Mouse (Mus musculus): ENCODE measurements around the gene Mag.
"Not testable (repeated sequence)": the region's sequence is repeated elsewhere in the genome, so short reads cannot be mapped to it uniquely, and the experiment has no call there.

Gene Mag

DNA sequence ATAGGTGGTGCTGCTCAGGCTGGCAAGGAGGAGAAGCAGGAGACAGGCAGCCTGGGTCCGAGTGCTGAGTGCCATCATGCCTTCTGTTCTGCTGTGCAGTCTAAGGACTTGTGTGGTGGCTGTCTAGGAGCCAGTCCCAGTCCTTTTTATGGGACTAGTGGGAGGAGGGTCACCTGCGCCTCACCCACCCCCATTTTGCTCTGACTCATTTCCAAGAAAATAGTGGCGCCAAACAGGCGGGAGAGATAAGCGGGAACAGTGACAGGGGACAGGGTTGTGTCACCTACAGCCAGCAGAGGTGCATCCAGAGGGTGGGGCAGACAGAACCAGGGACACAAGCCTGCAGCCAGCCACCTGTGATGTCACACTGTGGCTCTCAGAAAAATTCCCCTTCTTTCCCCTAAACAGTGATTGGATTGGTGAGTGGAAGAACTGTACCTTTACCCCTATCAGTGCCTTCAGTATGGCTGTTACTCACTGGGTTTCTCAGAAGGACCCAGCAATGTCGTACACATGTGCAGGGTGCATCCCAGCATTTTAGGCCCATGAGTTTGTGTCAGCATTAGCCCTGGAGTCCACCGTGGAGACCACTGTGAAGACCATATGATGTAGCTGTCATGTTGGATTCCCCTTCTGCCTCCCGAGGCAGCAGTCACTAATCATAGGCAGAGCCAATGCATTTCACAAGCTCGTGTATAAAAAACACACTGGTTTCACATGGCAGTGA lies 29.4 kb upstream of the Mag start, which contains the start of gene Hamp:
Gene Hamp, minus strand, starts transcription at position 124 of the 727 bp plus-strand sequence.
- intact Hi-C loops (cut with DNase I): no loop called here

DNA sequence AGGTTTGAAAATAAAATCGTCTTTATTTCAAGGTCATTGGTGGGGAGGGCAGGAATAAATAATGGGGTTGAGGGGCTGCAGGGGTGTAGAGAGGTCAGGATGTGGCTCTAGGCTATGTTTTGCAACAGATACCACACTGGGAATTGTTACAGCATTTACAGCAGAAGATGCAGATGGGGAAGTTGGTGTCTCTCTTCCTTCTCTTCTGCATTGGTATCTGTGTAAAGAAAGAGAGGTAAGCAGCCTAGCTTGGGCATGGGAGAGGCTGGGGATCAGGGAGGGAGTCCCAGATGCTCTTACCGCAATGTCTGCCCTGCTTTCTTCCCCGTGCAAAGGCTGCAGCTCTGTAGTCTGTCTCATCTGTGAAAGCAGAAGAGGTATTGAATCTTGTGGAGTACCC lies 27.7 kb upstream of the Mag start:
- intact Hi-C loops (cut with DNase I): not testable (repeated sequence)

DNA sequence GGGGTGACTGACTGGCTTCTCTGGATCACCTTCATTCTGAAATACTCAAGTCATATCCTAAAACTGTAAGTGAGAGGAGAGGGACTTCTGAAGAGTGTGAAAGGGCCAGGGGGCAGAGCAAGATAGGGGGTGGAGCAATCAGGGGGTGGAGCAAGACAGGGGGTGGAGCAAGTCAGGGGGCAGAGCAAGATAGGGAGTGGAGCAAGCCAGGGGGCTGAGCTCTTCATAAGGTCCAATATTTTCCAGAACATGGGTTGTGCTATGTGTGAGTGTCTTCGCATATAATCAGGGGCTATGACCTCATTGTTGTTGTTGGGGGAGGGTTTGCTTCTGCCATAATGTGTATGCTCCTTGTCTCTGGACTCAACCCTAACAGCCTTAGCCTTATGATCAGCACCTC lies 25.4 kb upstream of the Mag start:
- intact Hi-C loops (cut with DNase I): not testable (repeated sequence)

DNA sequence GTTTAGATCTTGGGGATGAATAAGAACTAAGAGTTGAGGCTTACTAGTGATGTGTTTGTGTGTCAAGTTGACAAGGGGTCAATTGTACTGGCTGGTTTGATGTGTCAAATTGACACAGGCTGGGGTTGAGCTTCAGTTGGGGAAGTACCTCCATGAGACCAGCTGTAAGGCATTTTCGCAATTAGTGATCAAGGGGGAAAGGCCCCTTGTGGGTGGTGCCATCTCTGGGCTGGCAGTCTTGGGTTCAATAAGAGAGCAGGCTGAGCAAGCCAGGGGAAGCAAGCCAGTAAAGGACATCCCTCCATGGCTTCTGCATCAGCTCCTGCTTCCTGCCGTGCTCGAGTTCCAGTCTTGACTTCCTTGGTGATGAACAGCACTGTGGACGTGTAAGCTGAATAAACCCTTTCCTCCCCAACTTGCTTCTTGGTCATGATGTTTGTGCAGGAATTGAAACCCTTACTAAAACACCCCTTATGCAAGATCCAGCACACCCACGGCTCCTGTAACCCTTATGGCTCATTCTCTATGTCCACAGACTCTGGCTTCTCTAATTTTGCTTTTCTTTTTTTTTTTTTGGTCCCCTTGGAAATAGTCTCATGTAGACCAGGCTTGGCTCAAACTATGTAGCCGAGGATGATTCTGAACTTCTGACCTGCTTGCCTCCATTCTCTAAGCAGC lies 20.9 kb upstream of the Mag start:
- intact Hi-C loops (cut with DNase I): not testable (repeated sequence)

DNA sequence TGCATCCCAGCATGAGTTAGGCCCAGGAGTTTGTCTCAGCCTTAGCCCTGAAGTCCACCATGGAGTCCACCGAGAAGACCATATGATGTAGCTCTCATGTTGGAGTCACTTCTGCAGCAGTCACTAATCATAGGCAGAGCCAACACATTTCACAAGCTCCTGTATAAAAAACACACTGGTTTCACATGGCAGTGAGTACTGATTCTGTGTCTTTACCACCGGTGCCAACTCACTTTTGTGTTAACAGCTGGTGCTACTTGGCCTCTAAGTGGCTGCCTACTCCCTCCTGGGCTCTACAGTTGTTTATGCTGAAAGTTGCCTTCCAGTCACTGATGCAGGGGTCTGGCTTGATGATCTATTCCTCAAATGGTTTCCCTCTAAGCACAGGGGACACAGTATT lies 9.9 kb upstream of the Mag start, which contains the start of gene Hamp2:
Gene Hamp2, minus strand, starts transcription at position 101 of the 400 bp plus-strand sequence.
- intact Hi-C loops (cut with DNase I): not testable (repeated sequence)

DNA sequence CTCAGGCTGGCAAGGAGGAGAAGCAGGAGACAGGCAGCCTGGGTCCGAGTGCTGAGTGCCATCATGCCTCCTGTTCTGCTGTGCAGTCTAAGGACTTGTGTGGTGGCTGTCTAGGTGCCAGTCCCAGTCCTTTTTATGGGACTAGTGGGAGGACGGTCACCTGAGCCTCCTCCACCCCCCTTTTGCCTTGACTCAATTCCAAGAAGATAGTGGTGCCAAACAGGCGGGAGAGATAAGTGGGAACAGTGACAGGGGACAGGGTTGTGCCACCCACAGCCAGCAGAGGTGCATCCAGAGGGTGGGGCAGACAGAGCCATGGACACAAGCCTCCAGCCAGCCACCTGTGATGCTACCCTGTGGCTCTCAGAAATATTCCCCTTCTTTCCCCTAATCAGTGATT lies 9.4 kb upstream of the Mag start:
- intact Hi-C loops (cut with DNase I): no loop called here

DNA sequence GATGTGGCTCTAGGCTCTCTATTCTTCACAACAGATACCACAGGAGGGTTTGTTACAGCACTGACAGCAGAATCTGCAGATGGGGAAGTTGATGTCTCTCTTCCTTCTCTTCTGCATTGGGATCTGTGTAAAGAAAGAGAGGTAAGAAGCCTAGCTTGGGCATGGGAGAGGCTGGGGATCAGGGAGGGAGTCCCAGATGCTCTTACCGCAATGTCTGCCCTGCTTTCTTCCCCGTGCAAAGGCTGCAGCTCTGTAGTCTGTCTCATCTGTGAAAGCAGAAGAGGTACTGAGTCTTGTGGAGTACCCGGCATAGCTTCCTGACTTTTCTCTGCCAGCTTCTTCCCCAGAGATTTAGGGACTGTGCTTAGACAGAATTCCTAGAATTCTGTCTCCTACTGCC lies 7.8 kb upstream of the Mag start:
- intact Hi-C loops (cut with DNase I): not testable (repeated sequence)

DNA sequence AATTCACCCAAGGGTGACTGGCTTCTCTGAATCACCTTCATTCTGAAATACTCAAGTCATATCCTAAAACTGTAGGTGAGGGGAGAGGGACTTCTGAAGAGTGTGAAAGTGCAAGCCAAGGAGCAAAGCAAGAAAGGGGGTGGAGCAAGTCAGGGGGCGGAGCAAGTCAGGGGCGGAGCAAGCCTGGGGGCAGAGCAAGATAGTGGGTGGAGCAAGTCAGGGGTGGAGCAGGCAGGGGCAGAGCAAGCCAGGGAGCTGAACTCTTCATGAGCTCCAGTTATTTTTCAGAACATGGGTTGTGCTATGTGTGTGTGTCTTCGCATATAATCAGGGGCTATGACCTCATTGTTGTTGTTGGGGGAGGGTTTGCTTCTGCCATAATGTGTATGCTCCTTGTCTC lies 5.5 kb upstream of the Mag start:
- intact Hi-C loops (cut with DNase I): no loop called here

DNA sequence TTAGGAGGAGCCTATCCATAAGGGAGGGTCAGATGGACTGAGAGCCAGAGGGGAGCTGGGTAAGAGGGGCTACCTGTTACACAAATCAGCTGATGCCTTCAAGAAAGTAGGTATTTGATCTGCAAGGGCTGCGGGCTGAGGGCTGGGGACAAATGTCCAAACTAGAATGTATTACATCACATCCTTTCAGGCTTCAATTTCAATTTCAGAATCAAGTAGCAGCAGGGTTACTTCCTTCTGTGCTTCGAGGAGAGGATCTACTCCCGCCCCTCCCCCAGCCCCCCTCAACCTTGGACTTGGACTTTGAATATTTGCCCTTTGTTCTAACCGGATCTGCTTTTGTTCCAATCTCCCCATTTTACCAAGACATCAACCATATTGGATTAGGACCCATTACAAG lies 2.5 kb upstream of the Mag start:
- intact Hi-C loops (cut with DNase I): no loop called here

DNA sequence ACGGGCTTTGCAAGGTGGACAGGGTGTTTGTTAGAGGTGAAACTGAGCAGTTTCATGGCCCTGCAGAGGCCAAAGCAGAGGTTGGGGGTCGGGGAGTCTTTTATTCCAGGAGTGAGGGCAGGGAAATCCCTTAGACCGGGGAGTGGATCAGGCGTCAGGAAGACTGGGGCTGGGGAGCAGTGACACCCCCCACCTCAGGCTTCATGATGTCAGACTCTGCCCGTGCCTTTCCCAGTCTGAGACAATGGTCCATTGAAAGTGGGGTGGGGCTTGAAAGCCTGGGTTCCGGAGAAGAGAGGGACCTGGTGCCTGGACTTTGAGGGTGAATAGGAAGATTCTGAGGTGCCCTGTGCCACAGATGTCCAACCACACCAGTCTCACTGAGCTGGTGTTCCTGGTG lies 2.0 kb upstream of the Mag start:
- intact Hi-C loops (cut with DNase I): no loop called here

DNA sequence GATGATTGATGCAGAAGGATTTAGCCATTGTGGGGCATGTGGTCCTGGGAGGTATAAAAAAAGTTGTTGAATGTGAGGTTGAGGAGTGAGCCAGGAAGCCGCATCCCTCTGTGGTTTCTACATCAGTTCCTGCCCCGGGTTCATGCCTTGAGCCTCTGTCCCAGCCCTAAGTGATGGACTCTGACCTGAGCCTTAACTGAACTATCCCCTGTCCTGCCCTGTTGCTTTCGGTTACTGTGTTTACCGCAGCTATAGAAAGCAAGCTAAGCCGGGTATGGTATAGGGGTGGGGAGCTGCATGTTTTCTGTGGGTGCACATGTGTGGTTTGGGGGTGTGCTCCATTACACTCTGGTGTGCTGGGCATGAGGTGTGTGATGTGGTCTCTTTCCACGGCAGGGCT lies 4.9 kb downstream of the Mag start:
- intact Hi-C loops (cut with DNase I): no loop called here

DNA sequence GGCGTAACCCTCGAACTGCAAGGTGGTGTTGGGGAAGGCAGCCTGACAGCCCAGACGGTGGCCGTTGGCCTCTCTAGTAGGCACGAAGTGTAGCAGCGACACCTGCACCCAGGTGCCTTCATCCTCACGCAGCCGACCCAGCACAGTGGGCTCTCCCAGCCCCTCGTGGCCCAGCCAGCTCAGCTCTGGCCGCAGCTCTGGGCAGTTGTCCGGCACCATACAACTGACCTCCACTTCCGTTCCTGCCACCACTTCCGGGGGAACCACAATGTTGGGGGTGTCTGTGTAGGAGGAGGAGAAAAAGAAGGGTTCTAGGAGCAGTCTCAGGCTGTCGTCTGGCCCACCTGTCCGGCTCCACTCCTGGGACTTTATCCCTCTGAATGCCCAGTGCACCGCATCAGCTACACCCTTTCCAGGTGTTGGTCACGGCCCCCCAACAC lies 5.7 kb downstream of the Mag start:
- intact Hi-C loops (cut with DNase I): no loop called here

DNA sequence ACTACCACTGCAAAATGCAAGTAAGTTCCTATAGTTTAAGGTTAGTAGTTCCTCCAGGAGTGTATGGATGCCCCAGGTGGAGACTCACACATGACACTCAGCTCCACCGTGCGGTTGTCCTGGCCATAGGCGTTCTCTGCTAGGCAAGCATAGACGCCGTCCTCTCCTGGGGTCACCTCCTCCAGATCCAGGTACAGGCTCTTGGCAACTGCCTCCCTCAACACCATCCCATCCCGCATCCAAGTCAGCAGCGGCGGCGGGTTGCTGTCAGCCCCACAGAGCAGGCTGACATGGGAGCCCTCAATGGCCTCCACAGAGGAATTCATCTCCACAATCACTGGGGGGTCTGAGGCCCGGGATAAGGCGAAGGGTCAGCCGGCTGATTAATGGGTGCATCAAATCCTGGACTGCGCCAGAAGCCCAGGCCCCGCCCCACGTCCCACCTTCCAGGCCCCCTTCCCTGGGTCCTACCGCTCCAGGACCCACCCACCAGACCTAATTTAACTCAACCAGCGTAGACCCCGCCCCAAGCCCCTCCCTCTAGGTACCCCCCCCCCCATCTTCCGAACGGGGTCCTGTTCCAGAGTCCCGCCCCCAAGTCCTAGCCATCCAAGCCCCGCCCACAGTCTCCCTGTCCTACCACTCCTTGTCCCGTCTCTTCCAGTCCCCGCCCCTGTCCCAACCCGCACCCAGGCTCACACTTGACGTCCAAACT lies 6.2 kb downstream of the Mag start:
- intact Hi-C loops (cut with DNase I): no loop called here

DNA sequence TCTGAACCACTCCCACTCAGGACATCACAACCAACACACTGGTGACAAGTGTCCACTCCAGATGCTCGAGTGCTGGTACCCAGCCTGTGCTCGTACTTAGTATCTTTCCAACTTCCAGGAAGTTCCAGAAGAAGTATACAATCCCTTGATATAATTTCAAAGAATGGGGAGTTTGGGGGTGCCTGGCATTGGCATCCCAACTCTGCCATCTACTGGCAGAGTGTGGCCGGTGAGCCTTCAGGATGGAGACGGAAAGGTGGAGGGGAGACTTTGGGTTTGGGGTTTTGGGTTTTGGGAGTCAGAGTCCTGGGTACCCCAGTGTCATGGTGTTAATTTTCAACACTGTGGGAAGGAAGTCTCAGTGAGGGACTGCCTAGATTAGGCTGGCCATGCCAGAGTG lies 10.6 kb downstream of the Mag start:
- intact Hi-C loops (cut with DNase I): no loop called here

DNA sequence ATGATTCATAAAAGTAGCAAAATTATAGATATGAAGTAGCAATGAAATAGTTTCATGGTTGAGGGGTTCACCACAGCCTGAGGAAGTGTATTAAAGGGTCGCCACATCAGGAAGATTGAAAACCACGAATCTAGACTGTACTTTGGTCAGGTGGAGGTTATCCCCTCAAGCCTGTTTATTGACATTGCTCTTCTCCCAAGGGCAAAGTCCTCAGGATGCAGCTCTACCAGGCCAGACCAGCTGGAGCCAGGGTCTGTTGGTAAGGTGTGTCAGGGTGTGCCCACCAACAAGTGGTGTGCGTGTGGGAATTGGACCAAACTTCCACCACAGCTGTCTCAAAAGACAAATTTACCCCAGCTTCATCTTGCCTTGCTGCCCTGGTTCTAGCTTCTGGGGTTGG lies 19.5 kb downstream of the Mag start:
- intact Hi-C loops (cut with DNase I): no loop called here

DNA sequence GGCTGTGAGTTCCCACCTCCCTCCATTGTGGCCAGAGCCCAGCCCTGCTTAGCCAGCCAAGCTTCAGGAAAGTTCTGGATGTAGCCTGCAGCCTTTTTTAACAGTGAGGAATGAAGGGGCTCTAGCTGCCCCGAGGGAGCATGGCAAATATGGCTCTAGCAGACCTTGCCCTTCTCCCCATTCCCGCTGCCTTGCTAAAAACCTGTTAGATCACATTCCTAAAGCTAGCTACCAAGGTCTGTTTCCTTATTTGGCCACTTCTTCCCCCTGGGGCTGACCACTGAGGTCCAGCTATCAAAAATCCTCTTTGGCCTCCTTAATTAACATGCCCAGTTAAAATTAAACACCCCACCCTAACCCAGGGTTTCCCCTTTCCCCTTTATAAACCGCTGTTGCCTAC lies 22.2 kb downstream of the Mag start:
- intact Hi-C loops (cut with DNase I): no loop called here

DNA sequence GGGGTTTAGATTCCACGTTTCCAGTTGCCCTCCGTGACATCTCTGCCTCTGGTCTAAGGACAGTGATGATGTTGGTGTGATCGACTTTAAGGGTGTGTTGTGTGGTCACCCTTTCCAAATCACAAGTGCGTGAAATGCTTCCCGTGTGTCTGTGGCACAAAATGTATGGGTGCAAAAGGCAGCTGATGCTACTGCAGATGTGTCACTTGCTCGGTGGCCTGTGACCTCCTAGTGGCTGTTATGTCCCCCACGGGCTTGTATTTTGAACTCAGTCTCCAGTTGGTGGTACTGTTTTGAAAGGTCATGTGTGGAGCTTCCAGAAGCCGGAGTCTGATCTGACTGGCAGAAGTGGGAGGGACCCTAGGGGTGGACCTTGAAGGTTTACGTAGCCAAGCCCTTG lies 22.9 kb downstream of the Mag start:
- intact Hi-C loops (cut with DNase I): no loop called here

DNA sequence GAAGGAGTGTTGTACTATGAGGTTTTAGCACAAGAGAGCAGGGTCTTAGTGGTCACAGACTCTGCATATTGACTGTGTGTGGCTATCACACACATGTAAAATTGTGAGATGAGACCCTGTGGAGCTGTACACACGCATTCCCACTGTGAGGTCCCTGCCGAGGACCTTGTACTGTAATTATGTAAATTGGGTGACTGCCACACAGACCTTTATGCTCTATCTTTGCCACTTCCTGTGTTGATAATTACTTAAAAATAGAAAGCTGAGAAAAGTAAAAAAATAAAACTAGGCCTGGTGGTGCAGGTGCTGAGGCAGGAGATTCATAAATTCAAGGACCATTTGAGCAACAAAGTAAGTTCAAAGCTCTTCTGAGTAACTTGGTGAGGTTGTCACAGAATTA lies 24.0 kb downstream of the Mag start:
- intact Hi-C loops (cut with DNase I): no loop called here

DNA sequence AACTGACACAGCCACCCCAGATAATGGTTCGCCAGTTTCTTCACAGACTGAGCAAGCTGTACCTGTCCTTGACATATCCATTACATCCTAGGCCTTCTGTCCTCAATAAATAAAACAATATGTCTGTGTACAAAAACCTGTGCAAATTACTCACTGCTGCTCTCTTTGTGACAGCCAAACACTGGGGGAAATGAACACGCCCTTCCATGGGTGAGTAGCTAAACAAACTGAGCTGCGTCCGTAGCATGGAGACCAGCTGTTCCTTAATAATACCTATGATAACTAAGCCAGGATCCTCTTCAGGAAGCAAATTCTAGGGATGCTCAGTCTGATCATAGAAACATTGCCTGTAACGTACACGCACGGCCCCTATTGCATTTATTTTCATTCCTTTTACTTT lies 25.9 kb downstream of the Mag start:
- intact Hi-C loops (cut with DNase I): no loop called here

DNA sequence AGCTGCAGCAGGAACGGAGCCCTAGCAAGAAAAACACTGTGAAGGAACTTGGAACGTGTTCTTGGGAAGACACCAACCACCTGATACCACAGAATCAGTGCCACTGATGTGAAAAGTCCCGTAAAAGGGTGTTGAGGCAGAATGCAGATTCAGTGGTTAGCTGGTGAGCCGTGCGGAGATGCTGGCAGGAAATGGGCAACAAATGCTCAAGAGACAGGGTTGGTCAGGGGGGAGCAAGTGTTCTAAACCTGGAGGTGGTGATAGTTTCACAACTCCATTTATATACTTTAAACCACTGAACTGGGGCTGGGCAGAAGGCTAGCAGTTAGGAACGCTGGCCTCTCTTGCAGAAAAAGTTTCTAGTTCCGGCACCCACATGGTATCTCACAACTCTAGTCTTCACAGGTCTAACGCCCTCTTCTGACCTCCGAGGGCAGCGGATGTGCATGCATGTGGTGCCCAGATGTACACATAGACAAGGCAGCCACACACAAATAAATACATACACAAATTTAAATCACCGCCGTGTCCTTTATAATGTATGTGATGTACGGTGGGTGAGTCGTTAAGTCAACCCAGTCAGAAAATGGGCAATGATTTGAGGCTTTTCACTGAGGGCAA lies 27.0 kb downstream of the Mag start:
- intact Hi-C loops (cut with DNase I): no loop called here

DNA sequence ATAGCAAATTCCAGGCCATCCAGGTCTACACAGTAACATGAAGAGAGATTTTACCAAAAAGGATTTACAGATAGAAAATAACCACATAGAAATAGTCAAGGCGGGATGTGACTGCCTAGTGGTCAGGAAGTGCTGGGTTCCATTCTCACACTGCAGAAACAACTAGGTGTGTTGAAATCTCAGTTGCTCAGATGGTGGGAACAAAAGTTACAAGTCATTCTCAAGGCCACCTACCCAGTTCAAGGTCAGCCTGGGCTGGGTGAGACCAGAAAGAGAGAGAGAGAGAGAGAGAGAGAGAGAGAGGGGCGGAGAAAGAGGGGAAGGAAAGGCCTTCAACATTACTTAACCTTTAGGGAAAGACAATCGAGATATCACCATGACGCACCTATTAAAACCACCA lies 27.8 kb downstream of the Mag start:
- intact Hi-C loops (cut with DNase I): no loop called here

DNA sequence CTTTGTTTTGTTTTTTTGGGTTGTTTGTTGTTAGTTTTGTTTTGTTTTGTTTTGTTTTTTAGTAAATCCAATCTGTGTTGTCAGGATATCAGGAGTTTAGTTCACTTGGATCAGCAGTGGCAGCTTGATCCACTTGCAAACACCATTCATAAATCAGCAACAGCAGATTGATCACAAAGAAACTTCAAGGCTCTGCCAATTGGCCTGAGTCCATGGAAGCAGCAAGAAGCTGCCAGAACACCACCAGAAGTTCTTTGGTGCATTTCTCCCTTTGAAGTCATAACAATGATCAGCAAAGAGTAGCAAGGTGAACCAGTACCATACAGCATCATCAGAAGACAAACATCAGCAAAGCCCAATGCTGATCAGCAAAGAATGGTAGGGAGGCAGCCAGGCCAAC lies 30.6 kb downstream of the Mag start:
- intact Hi-C loops (cut with DNase I): no loop called here
